Mouse (Mus musculus) B cell, adult (primary cell): ENCODE measurements around the gene Cfap69. TPM values are rescaled to one million over a fixed set of nuclear protein-coding genes. Genes with fewer than 3 reads are reported as not detected.

ENCODE experiments used
- total RNA-seq: library from RNA; stranded (reverse); gene quantifications from 4 replicates; pipeline ENCODE4 v1.2.4, GENCODE M21; 2023; ENCODE audit not compliant: inconsistent age

Gene Cfap69
- total RNA-seq, result not detected in 4 replicates

DNA sequence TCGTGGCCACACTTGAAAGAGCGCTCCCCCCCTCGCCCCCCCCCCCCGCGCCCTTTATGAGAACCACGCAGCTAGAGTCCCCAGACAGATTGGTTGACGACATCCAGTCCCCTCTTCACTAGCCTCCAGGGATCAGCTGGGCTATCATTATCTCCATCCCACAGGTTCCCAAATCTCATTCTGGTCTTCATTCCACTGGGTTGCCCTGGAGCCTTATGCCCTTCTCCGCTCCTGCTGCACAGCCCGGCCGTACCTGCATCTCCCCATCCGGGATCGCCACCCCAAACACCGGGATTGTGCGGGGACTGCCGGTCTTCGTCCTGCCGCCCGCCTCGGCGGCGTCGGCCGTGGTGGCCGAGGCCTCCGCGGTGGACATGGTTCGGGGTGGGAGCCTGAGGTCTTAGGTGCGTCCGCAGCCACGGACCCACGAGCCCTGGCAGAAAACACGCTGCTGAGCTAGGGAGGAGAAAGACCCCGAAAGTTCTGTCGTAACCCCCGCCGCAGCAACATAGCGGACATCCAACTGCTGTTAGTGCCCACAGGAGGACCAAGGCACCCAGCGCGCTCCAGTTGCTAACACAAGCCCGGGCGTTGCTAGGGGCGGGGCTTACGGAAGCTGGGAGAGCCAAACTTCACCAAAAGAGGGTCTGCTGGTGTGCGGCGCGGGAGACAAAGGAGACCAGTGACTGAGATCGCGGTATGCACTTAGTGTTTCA is at the start of gene Cfap69:
Cfap69 (minus strand) TSS at position 585 of the 716 bp plus-strand sequence.

DNA sequence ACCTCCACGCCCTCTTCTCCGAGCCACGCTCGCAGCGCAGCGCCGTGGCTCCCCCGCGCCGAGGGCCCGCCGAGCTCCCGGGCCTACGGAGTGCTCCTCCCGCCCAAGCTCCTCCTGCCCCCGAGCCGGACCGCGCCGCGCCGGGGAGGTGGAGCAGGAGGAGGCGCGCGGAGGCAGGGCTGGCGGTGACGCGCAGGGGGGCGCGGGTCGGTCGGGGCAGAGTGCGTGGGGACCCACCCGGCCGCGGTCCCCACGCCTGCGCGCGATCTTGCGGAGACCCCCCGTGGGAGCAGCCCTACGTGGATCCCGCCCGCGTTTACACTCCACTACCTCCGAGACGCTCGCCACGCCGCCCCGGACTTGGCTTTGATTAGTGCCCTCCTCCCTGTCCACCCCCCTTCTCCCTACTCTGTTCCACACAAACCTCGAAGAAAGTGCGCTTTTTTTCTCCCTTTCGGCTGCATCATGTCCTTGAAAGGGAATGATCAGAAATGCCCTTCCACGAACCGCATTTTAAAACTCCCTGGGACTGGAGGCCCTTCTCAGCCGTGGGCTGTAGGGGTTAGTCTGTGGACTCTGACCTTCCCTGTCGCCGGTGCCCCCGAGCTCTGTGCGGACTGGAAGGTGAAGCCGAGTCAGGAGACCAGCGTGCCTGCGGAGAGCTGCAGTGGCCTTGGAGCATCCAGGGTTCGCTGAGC is 30.1 kb upstream of the Cfap69 start, which contains the start of gene Steap2:
Steap2 (minus strand) TSS at position 623 of the 698 bp plus-strand sequence.

DNA sequence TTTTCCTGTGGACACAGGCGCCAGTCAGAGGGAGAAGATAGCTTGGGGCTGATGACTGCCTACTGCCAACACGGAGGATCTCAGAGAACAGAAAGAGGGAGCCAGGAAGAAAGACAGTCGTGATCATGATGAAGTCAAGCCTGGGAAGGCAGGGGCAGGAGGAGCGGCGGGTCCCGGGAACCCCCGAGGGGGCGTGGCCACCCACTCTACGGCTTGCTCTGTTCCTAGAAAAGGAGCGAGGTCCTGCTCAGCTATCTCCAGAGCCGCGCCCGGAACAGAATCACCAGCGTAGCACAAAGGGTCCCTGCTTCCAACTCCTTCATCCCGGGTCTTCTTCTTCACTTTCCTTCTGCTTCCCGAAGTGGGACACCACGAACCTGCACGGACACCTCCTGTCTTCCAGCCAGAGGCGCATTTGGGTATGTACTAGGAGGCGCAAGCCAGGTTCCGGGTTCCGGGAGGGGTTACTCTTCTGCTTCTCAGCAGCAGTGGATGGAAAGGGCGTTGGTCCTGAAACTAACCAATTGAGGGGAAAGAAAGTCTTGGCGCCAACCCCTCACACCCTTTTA is 90.2 kb downstream of the Cfap69 start, which contains the start of gene Gm8773:
Gm8773 (plus strand) TSS at position 51 of the 569 bp plus-strand sequence.

DNA sequence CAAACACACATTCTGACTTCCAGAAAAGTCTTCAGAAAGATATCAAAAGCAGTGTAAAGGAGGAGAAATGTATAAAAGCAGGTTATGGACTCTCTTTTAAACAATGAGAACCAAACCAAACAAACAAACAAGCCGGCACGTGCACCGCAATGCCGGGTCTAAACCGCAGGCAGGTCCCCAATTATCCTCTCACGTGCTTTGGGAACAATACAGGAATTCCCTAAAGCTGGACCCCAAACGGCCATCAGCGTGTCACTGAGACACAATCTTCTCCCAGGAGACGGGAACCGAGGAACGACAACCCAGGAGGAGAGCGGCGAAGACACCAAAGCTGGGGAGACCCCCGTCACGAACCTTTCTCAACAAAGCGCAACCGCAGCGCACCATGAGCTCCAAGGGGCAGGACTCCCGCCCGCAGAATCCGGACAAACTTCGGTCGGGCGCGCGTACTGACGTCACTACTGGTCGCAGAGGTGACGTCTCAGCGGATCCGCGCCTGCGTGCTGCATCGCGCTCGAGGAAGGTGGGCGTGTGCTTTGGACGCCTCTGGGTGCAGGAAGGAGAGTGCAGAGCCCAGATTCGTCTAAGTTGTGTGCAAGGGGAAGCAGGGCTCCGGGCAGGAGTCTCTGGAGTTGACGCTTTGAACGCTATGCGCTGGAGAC is 104.8 kb downstream of the Cfap69 start, which contains the start of gene Gtpbp10:
Gtpbp10 (minus strand) TSS at position 460 of the 662 bp plus-strand sequence.

Other genes starting within 250 kb of the Cfap69 start
- gene Cdk14, start 243.9 kb downstream of the Cfap69 start, total RNA-seq, result 1.4 to 1.9 TPM (median 1.7 TPM) in 4 replicates
- not detected in 4 replicates for gene 1700015F17Rik, start 185.1 kb downstream of the Cfap69 start, total RNA-seq
- gene Cldn12, start 149.3 kb downstream of the Cfap69 start, total RNA-seq, result 0.48 to 0.77 TPM (median 0.60 TPM) in 4 replicates
- gene Gtpbp10, start 104.7 kb downstream of the Cfap69 start, total RNA-seq, result 23.4 to 26.0 TPM (median 24.6 TPM) in 4 replicates
- gene Gm8773, start 90.4 kb downstream of the Cfap69 start, total RNA-seq, result not detected in 4 replicates
- gene Steap2, start 30.3 kb upstream of the Cfap69 start, total RNA-seq, result not detected in 4 replicates
- gene Steap1, start 85.1 kb upstream of the Cfap69 start, total RNA-seq, result not detected in 4 replicates